Mouse (Mus musculus) forebrain, embryonic 16.5 days (tissue): Measurements from ENCODE around the gene Dimt1. TPM values are rescaled to one million over a fixed set of nuclear protein-coding genes. Genes with fewer than 3 reads are reported as not detected.
"Not testable (repeated sequence)": the region's sequence is repeated elsewhere in the genome, so short reads cannot be mapped to it uniquely, and the experiment has no call there.

ENCODE experiments used
- ATAC-seq: fragments of 200-750 bp; cut with Nextera tagmentation; 2 replicates; pipeline ENCODE4 v1.8.0; 2017; ENCODE audit warnings: mild to moderate bottlenecking, moderate library complexity
- H3K27ac ChIP-seq: fragments of 300-500 bp; sonication (generic); 2 replicates; pipeline ENCODE4 v1.5.1; 2014; ENCODE audit warnings: low read length, control low read depth
- H3K27me3 ChIP-seq: fragments of 300-500 bp; sonication (generic); replicated peaks from 2 replicates; pipeline ENCODE4 v1.6.1; 2014; ENCODE audit warnings: low read length; ENCODE audit not compliant: control insufficient read depth, insufficient read depth
- H3K36me3 ChIP-seq: fragments of 300-500 bp; sonication (generic); 2 replicates; pipeline ENCODE4 v1.6.1; 2014; ENCODE audit not compliant: control insufficient read depth, insufficient read depth
- H3K4me1 ChIP-seq: fragments of 300-500 bp; sonication (generic); replicated peaks from 2 replicates; pipeline ENCODE4 v1.6.1; 2014; ENCODE audit warnings: low read length; ENCODE audit not compliant: control insufficient read depth, insufficient read depth
- H3K4me2 ChIP-seq: fragments of 300-500 bp; sonication (generic); 2 replicates; pipeline ENCODE4 v1.6.1; 2014; ENCODE audit warnings: mild to moderate bottlenecking, low read length, control low read depth
- H3K4me3 ChIP-seq: fragments of 300-500 bp; sonication (generic); replicated peaks from 2 replicates; pipeline ENCODE4 v1.5.1; 2014; ENCODE audit warnings: mild to moderate bottlenecking, low read length, control low read depth
- H3K9ac ChIP-seq: fragments of 300-500 bp; sonication (generic); replicated peaks from 2 replicates; pipeline ENCODE4 v1.6.1; 2014; ENCODE audit warnings: low read depth, low read length, control low read depth
- H3K9me3 ChIP-seq: fragments of 300-500 bp; sonication (generic); 2 replicates; pipeline ENCODE4 v1.6.1; 2016; ENCODE audit warnings: low read length; ENCODE audit not compliant: control insufficient read depth
- WGBS: fragments of 180-500 bp; shearing (Covaris S2); extraction: QIAGEN DNeasy Blood & Tissue Kit; methylation state at CpG from one replicate; pipeline ENCODE4 v1.1.7; 2014; 5-methylcytosine and 5-hydroxymethylcytosine counted together
- polyA plus RNA-seq: library from polyadenylated mRNA; unstranded; fragments of >200 nt; fragmentation: Nextera tagmentation; extraction: Ambion mirVana; gene quantifications from 2 replicates; pipeline ENCODE4 v1.2.1, GENCODE M21; 2015

Gene Dimt1
- polyA plus RNA-seq, 1 experiment from 2014 or later, result 50.5 TPM

DNA sequence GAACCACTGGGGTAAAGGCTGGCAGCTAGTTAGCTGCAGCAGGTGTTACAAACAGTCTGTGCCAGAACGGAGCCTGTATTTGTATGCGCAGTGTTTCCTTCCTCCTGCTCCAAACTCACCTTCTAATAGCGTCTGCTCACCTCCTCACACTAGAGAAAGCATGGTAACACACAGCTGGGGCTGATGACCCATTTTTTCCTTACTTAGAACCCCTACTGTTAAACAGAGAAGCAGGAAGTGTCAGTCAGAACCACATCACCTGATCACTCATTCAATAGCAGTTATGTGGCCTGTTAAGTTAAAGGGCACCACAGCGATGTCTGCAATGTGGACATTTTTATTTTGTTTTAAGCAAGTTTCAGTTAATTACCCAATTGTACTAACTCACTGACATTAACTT, 10.6 kb downstream of the Dimt1 start:
- no peaks in the 10 kb centered on the region for H3K27me3 ChIP-seq
- no peak overlapping the region for H3K4me3 ChIP-seq
- ATAC-seq, result no peak
- H3K4me1 ChIP-seq, result no peaks in the 10 kb centered on the region
- no peak overlapping the region for H3K9ac ChIP-seq
- H3K36me3 ChIP-seq, result peaks cover 26% of the 10 kb centered on the region
- WGBS, result 93% methylated on average over 4 of the region's 4 CpGs
- H3K4me2 ChIP-seq, result no peak overlapping the region
- no peak overlapping the region for H3K27ac ChIP-seq
- no peaks in the 10 kb centered on the region for H3K9me3 ChIP-seq

DNA sequence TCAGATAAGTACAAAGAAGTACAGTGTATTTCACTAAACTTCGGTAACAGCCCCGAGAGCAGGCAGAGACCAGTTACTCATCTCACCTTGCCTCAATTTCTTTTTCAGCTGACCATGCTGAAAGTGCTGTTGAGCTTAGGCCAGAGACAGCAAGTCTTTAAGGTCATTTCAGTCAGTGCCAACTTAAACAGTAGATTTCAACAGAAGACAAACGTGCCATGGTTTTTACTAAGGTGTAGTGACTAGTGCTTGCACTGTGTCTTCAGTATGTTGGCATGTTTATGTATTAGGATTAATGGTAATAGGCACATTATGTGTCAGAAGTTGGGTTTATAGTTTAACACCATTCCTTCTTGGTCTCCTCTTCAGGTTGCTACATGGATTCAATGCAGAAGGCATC, 11.4 kb downstream of the Dimt1 start:
- H3K27me3 ChIP-seq, result no peaks in the 10 kb centered on the region
- H3K9ac ChIP-seq, result no peak overlapping the region
- no peaks in the 10 kb centered on the region for H3K4me1 ChIP-seq
- H3K27ac ChIP-seq, result no peak overlapping the region
- H3K36me3 ChIP-seq, result peaks cover 29% of the 10 kb centered on the region
- no peak overlapping the region for H3K4me3 ChIP-seq
- no peaks in the 10 kb centered on the region for H3K9me3 ChIP-seq
- no peak overlapping the region for H3K4me2 ChIP-seq
- no peak for ATAC-seq
- 90% methylated on average over 3 of the region's 3 CpGs for WGBS

GRCm38 (mm10) chr13:106960557-106960956, 13.6 kb downstream of the Dimt1 start:
- no peak overlapping the region for H3K27ac ChIP-seq
- peaks cover 31% of the 10 kb centered on the region for H3K36me3 ChIP-seq
- H3K27me3 ChIP-seq, result no peaks in the 10 kb centered on the region
- no peak overlapping the region for H3K4me2 ChIP-seq
- no peaks in the 10 kb centered on the region for H3K9me3 ChIP-seq
- H3K4me1 ChIP-seq, result no peaks in the 10 kb centered on the region
- WGBS, result 93% methylated on average over 3 of the region's 3 CpGs
- no peak for ATAC-seq
- H3K4me3 ChIP-seq, result no peak overlapping the region
- no peak overlapping the region for H3K9ac ChIP-seq

DNA sequence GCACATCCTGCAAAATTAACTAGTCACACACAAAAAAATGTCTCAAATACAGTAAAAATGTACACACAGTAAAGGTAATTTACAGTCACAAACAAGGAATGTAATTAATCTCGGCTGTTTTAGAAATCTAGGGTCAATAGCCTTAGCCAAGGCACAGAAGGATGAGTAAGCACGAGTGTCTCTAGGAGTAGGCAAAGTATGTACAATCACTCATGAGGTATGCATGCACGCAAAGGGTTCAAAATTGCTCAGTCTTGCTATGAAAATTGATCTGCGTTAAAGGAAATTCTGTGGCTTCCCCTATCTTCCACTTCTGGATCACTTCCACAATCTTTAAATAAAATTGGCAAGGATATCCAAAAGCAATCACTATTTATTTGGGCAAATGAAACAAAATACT, 14.6 kb downstream of the Dimt1 start:
- H3K27ac ChIP-seq, result no peak overlapping the region
- no peak for ATAC-seq
- H3K27me3 ChIP-seq, result no peaks in the 10 kb centered on the region
- WGBS, result 92% methylated on average over 4 of the region's 4 CpGs
- H3K4me3 ChIP-seq, result no peak overlapping the region
- H3K4me1 ChIP-seq, result no peaks in the 10 kb centered on the region
- no peak overlapping the region for H3K4me2 ChIP-seq
- H3K36me3 ChIP-seq, result peaks cover 31% of the 10 kb centered on the region
- no peak overlapping the region for H3K9ac ChIP-seq
- no peaks in the 10 kb centered on the region for H3K9me3 ChIP-seq

DNA sequence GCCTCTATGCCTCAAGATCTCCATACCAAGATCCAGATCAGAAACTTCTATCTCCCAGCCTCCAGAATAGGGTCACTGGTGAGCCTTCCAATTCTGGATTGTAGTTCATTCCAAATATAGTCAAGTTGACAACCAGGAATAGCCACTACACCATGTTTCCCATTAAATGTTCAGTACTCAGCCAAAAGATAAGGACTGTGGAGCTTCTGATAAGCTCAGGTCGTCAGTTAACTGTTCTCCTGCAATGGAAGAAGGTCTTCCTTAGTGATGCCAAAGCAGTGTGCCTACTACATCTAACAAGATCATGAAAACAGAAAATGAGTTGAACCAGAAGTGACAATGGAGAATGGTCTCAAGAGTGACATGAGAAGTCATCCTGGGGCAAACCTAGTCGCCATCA, 50.0 kb downstream of the Dimt1 start:
- Histone ChIP-seq H3K9ac (no peak overlapping the region), H3K4me2 (no peak overlapping the region), H3K27ac (no peak overlapping the region), H3K4me3 (no peak overlapping the region), H3K9me3 (no peaks in the 10 kb centered on the region), H3K4me1 (0 out of 2 replicates have a peak, but pooled peaks cover 2% of the 10 kb centered on the region), H3K36me3 (peaks cover 6% of the 10 kb centered on the region; the same call in 1 of the 2 replicates), H3K27me3 (no peaks in the 10 kb centered on the region)
- WGBS, result 96% methylated on average over 2 of the region's 2 CpGs
- ATAC-seq, result no peak

- not testable (repeated sequence) for H3K4me2 ChIP-seq, H3K27me3 ChIP-seq, H3K4me3 ChIP-seq, H3K9ac ChIP-seq, H3K4me1 ChIP-seq, ATAC-seq, H3K36me3 ChIP-seq, H3K27ac ChIP-seq, H3K9me3 ChIP-seq
- 87% methylated on average over 4 of the region's 4 CpGs for WGBS
Measured at GRCm38 (mm10) chr13:106997557-106997956, 50.6 kb downstream of the Dimt1 start.

- H3K4me2 ChIP-seq, result no peak overlapping the region
- H3K27me3 ChIP-seq, result no peaks in the 10 kb centered on the region
- 0 out of 2 replicates have a peak, but pooled peaks cover 2% of the 10 kb centered on the region for H3K4me1 ChIP-seq
- H3K9ac ChIP-seq, result no peak overlapping the region
- no peak overlapping the region for H3K27ac ChIP-seq
- 80% methylated on average over 2 of the region's 2 CpGs for WGBS
- no peak overlapping the region for H3K4me3 ChIP-seq
- ATAC-seq, result no peak
- H3K9me3 ChIP-seq, result no peaks in the 10 kb centered on the region
- H3K36me3 ChIP-seq, result peaks cover 4% of the 10 kb centered on the region; the same call in 1 of the 2 replicates
Measured at GRCm38 (mm10) chr13:106998026-106998425, 51.1 kb downstream of the Dimt1 start.

DNA sequence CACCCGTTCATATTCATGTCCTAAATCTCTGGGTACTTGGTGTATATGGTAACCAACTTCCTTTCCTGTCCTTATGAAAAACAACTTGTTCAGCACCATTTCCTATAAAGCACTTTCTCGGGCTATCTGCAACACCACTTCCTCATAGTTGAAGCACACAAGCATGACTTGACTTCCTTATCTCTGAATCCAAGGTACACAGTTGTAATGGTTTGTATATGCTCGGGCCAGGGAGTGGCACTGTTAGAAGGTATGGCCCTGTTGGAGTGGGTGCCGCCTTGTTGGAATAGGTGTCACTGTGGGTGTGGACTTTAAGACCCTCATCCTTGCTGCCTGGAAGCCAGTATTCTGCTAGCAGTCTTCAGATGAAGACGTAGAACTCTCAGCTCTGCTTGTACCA, 51.7 kb downstream of the Dimt1 start:
- no peaks in the 10 kb centered on the region for H3K9me3 ChIP-seq
- H3K36me3 ChIP-seq, result no peaks in the 10 kb centered on the region
- no peak for ATAC-seq
- H3K4me1 ChIP-seq, result 0 out of 2 replicates have a peak, but pooled peaks cover 2% of the 10 kb centered on the region
- H3K9ac ChIP-seq, result no peak overlapping the region
- H3K27ac ChIP-seq, result no peak overlapping the region
- 92% methylated on average over 5 of the region's 5 CpGs for WGBS
- H3K27me3 ChIP-seq, result no peaks in the 10 kb centered on the region
- no peak overlapping the region for H3K4me2 ChIP-seq
- H3K4me3 ChIP-seq, result no peak overlapping the region

DNA sequence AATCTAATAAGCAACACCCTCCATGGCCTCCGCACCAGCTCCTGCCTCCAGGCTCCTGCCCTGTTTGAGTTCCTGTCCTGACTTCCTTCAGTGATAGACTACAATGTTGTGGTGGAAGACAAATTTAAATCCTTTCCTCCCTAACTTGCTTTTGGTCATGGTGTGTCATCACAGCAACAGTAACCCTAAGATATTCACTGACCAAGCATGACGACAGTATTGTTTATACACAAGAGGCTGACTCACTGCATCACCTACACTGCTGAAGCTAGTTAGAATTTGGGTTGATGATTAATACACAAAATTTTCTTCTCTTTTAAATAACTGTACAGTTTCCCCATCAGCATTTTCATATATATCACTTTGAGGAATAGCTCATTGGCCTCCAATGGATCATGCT, 56.3 kb downstream of the Dimt1 start:
- H3K9ac ChIP-seq, result no peak overlapping the region
- 95% methylated on average over 2 of the region's 2 CpGs for WGBS
- no peak for ATAC-seq

GRCm38 (mm10) chr13:107008174-107008573, 61.2 kb downstream of the Dimt1 start:
- H3K36me3 ChIP-seq, result no peaks in the 10 kb centered on the region

More for the DNA sequence above, 56.3 kb downstream of the Dimt1 start:
- no peaks in the 10 kb centered on the region for H3K36me3 ChIP-seq
- no peak overlapping the region for H3K4me2 ChIP-seq
- no peaks in the 10 kb centered on the region for H3K9me3 ChIP-seq
- 0 out of 2 replicates have a peak, but pooled peaks cover 2% of the 10 kb centered on the region for H3K4me1 ChIP-seq
- H3K27me3 ChIP-seq, result no peaks in the 10 kb centered on the region
- H3K27ac ChIP-seq, result no peak overlapping the region
- H3K4me3 ChIP-seq, result no peak overlapping the region

More at GRCm38 (mm10) chr13:107008174-107008573, 61.2 kb downstream of the Dimt1 start:
- no peaks in the 10 kb centered on the region for H3K9me3 ChIP-seq
- ATAC-seq, result no peak
- H3K27me3 ChIP-seq, result no peaks in the 10 kb centered on the region
- WGBS, result 88% methylated on average over 4 of the region's 4 CpGs
- H3K27ac ChIP-seq, result no peak overlapping the region
- H3K9ac ChIP-seq, result no peak overlapping the region
- no peak overlapping the region for H3K4me2 ChIP-seq
- peaks cover 5% of the 10 kb centered on the region; the same call in 1 of the 2 replicates for H3K4me1 ChIP-seq
- H3K4me3 ChIP-seq, result no peak overlapping the region
